Mouse (Mus musculus): Measurements from ENCODE around the gene Nphs1. TPM values are rescaled to one million over a fixed set of nuclear protein-coding genes. Genes with fewer than 3 reads are reported as not detected.

The Nphs1 gene
- polyA plus RNA-seq (2011; ENCODE audit: insufficient read depth, insufficient read length, low read depth, missing spikeins), result 27.5 and 30.9 TPM in 2 replicates

GRCm38 (mm10) chr7:30457629-30458330 lies at the start of gene Nphs1, which contains the start of gene Kirrel2:
Gene Nphs1 (plus strand): TSS chr7:30458315.
Gene Kirrel2 (minus strand): TSS chr7:30457690.
- no peaks in the 10 kb centered on the region for H3K9me3 ChIP-seq (replicated peaks; ENCODE audit: control insufficient read depth, insufficient read depth, low read length, poor library complexity, severe bottlenecking)
- H3K27ac ChIP-seq (ENCODE audit: insufficient read depth, low read length), result peak within 1 kb of the TSS; percentile 2; the same call in 1 of the 2 replicates
- H3K36me3 ChIP-seq (ENCODE audit: control insufficient read depth, insufficient read depth, low read length, poor library complexity, severe bottlenecking), result no peaks in the 10 kb centered on the region; the same call in 1 of the 2 replicates
- no peaks in the 10 kb centered on the region for H3K27me3 ChIP-seq (ENCODE audit: control insufficient read depth, insufficient read depth, low read length, poor library complexity, severe bottlenecking)
- peak within 1 kb of the TSS; percentile 68 for H3K9ac ChIP-seq (ENCODE audit: low read depth, poor library complexity, severe bottlenecking)
- H3K4me1 ChIP-seq (ENCODE audit: control insufficient read depth, insufficient read depth, low read length), result peaks cover 19% of the 10 kb centered on the region
- peak within 1 kb of the TSS; percentile 68 for H3K4me3 ChIP-seq (ENCODE audit: low read depth, low read length)
- TF ChIP-seq POLR2A (IDR thresholded peaks at IDR 0.05; ENCODE audit: insufficient read depth, low read length), result no peak
- no peak for TF ChIP-seq EP300 (IDR thresholded peaks at IDR 0.05; ENCODE audit: insufficient read depth, low read depth, low read length)
- TF ChIP-seq CTCF (IDR thresholded peaks at IDR 0.05; ENCODE audit: low read depth, low read length), result no peak

GRCm38 (mm10) chr7:30408639-30409038 lies 49.5 kb upstream of the Nphs1 start:
- no peak overlapping the region for H3K27ac ChIP-seq (ENCODE audit: insufficient read depth, low read length)
- H3K9ac ChIP-seq (ENCODE audit: low read depth, poor library complexity, severe bottlenecking), result no peak overlapping the region
- H3K4me3 ChIP-seq (ENCODE audit: low read depth, low read length), result no peak overlapping the region
- H3K27me3 ChIP-seq (ENCODE audit: control insufficient read depth, insufficient read depth, low read length, poor library complexity, severe bottlenecking), result no peaks in the 10 kb centered on the region
- no peaks in the 10 kb centered on the region for H3K36me3 ChIP-seq (ENCODE audit: control insufficient read depth, insufficient read depth, low read length, poor library complexity, severe bottlenecking)
- no peak for TF ChIP-seq CTCF (IDR thresholded peaks at IDR 0.05; ENCODE audit: low read depth, low read length)
- TF ChIP-seq POLR2A (IDR thresholded peaks at IDR 0.05; ENCODE audit: insufficient read depth, low read length), result no peak
- TF ChIP-seq EP300 (IDR thresholded peaks at IDR 0.05; ENCODE audit: insufficient read depth, low read depth, low read length), result no peak
- H3K9me3 ChIP-seq (replicated peaks; ENCODE audit: control insufficient read depth, insufficient read depth, low read length, poor library complexity, severe bottlenecking), result no peaks in the 10 kb centered on the region
- no peaks in the 10 kb centered on the region for H3K4me1 ChIP-seq (ENCODE audit: control insufficient read depth, insufficient read depth, low read length)

- no peak for TF ChIP-seq POLR2A (IDR thresholded peaks at IDR 0.05; ENCODE audit: insufficient read depth, low read length)
- no peak overlapping the region for H3K27ac ChIP-seq (ENCODE audit: insufficient read depth, low read length)
- no peaks in the 10 kb centered on the region for H3K36me3 ChIP-seq (ENCODE audit: control insufficient read depth, insufficient read depth, low read length, poor library complexity, severe bottlenecking)
- H3K27me3 ChIP-seq (ENCODE audit: control insufficient read depth, insufficient read depth, low read length, poor library complexity, severe bottlenecking), result no peaks in the 10 kb centered on the region
- no peak overlapping the region for H3K9ac ChIP-seq (ENCODE audit: low read depth, poor library complexity, severe bottlenecking)
- H3K9me3 ChIP-seq (replicated peaks; ENCODE audit: control insufficient read depth, insufficient read depth, low read length, poor library complexity, severe bottlenecking), result no peaks in the 10 kb centered on the region
- no peak overlapping the region for H3K4me3 ChIP-seq (ENCODE audit: low read depth, low read length)
- no peaks in the 10 kb centered on the region for H3K4me1 ChIP-seq (ENCODE audit: control insufficient read depth, insufficient read depth, low read length)
Observed at GRCm38 (mm10) chr7:30409789-30410188, 48.3 kb upstream of the Nphs1 start.

GRCm38 (mm10) chr7:30411023-30411422 lies 47.1 kb upstream of the Nphs1 start:
- no peaks in the 10 kb centered on the region for H3K9me3 ChIP-seq (replicated peaks; ENCODE audit: control insufficient read depth, insufficient read depth, low read length, poor library complexity, severe bottlenecking)
- no peak overlapping the region for H3K9ac ChIP-seq (ENCODE audit: low read depth, poor library complexity, severe bottlenecking)
- no peaks in the 10 kb centered on the region for H3K27me3 ChIP-seq (ENCODE audit: control insufficient read depth, insufficient read depth, low read length, poor library complexity, severe bottlenecking)
- H3K27ac ChIP-seq (ENCODE audit: insufficient read depth, low read length), result no peak overlapping the region
- TF ChIP-seq CTCF (IDR thresholded peaks at IDR 0.05; ENCODE audit: low read depth, low read length) (no peak), POLR2A (IDR thresholded peaks at IDR 0.05; ENCODE audit: insufficient read depth, low read length) (no peak), EP300 (IDR thresholded peaks at IDR 0.05; ENCODE audit: insufficient read depth, low read depth, low read length) (no peak)
- no peak overlapping the region for H3K4me3 ChIP-seq (ENCODE audit: low read depth, low read length)
- H3K4me1 ChIP-seq (ENCODE audit: control insufficient read depth, insufficient read depth, low read length), result no peaks in the 10 kb centered on the region
- H3K36me3 ChIP-seq (ENCODE audit: control insufficient read depth, insufficient read depth, low read length, poor library complexity, severe bottlenecking), result no peaks in the 10 kb centered on the region

- no peaks in the 10 kb centered on the region for H3K36me3 ChIP-seq (ENCODE audit: control insufficient read depth, insufficient read depth, low read length, poor library complexity, severe bottlenecking)
- no peaks in the 10 kb centered on the region for H3K27me3 ChIP-seq (ENCODE audit: control insufficient read depth, insufficient read depth, low read length, poor library complexity, severe bottlenecking)
- H3K27ac ChIP-seq (ENCODE audit: insufficient read depth, low read length), result no peak overlapping the region
- H3K4me3 ChIP-seq (ENCODE audit: low read depth, low read length), result no peak overlapping the region
- no peaks in the 10 kb centered on the region for H3K9me3 ChIP-seq (replicated peaks; ENCODE audit: control insufficient read depth, insufficient read depth, low read length, poor library complexity, severe bottlenecking)
- H3K9ac ChIP-seq (ENCODE audit: low read depth, poor library complexity, severe bottlenecking), result no peak overlapping the region
- TF ChIP-seq EP300 (IDR thresholded peaks at IDR 0.05; ENCODE audit: insufficient read depth, low read depth, low read length), result no peak
- TF ChIP-seq POLR2A (IDR thresholded peaks at IDR 0.05; ENCODE audit: insufficient read depth, low read length), result no peak
- TF ChIP-seq CTCF (IDR thresholded peaks at IDR 0.05; ENCODE audit: low read depth, low read length), result no peak
- H3K4me1 ChIP-seq (ENCODE audit: control insufficient read depth, insufficient read depth, low read length), result no peaks in the 10 kb centered on the region
Observed at GRCm38 (mm10) chr7:30412735-30413147, 45.4 kb upstream of the Nphs1 start.

GRCm38 (mm10) chr7:30413596-30413995 lies 44.5 kb upstream of the Nphs1 start, which contains the start of gene Tyrobp:
Gene Tyrobp (plus strand): TSS chr7:30413760.
- no peak within 1 kb of the TSS for H3K9ac ChIP-seq (ENCODE audit: low read depth, poor library complexity, severe bottlenecking)
- no peaks in the 10 kb centered on the region for H3K27me3 ChIP-seq (ENCODE audit: control insufficient read depth, insufficient read depth, low read length, poor library complexity, severe bottlenecking)
- TF ChIP-seq CTCF (IDR thresholded peaks at IDR 0.05; ENCODE audit: low read depth, low read length), result no peak
- TF ChIP-seq POLR2A (IDR thresholded peaks at IDR 0.05; ENCODE audit: insufficient read depth, low read length), result no peak
- no peak for TF ChIP-seq EP300 (IDR thresholded peaks at IDR 0.05; ENCODE audit: insufficient read depth, low read depth, low read length)
- no peaks in the 10 kb centered on the region for H3K9me3 ChIP-seq (replicated peaks; ENCODE audit: control insufficient read depth, insufficient read depth, low read length, poor library complexity, severe bottlenecking)
- H3K36me3 ChIP-seq (ENCODE audit: control insufficient read depth, insufficient read depth, low read length, poor library complexity, severe bottlenecking), result no peaks in the 10 kb centered on the region
- H3K27ac ChIP-seq (ENCODE audit: insufficient read depth, low read length), result no peak within 1 kb of the TSS
- no peak within 1 kb of the TSS for H3K4me3 ChIP-seq (ENCODE audit: low read depth, low read length)
- no peaks in the 10 kb centered on the region for H3K4me1 ChIP-seq (ENCODE audit: control insufficient read depth, insufficient read depth, low read length)

Measured in ES-Bruce4 (cell line).